Mouse (Mus musculus) hindbrain, postnatal 0 days (tissue): ENCODE measurements around the gene Mmaa. TPM values are rescaled to one million over a fixed set of nuclear protein-coding genes. Genes with fewer than 3 reads are reported as not detected.

Source experiments
- ATAC-seq: fragments of 200-750 bp; cut with Nextera tagmentation; 2 replicates; pipeline ENCODE4 v1.8.0; 2017; ENCODE audit warnings: mild to moderate bottlenecking, moderate TSS enrichment, moderate library complexity
- DNase-seq: peaks from one replicate; pipeline ENCODE4 v3.0.0-alpha.2; 2015; ENCODE audit warnings: low spot score
- H3K27ac ChIP-seq: fragments of 300-500 bp; sonication (generic); 2 replicates; pipeline ENCODE4 v1.5.1; 2014; ENCODE audit warnings: mild to moderate bottlenecking
- H3K27me3 ChIP-seq: fragments of 300-500 bp; sonication (generic); 2 replicates; pipeline ENCODE4 v1.6.1; 2014; ENCODE audit warnings: low read length, mixed read lengths; ENCODE audit not compliant: insufficient read depth
- H3K36me3 ChIP-seq: fragments of 300-500 bp; sonication (generic); 2 replicates; pipeline ENCODE4 v1.6.1; 2014; ENCODE audit warnings: low read length, mixed read lengths; ENCODE audit not compliant: insufficient read depth
- H3K4me1 ChIP-seq: fragments of 300-500 bp; sonication (generic); 2 replicates; pipeline ENCODE4 v1.6.1; 2014; ENCODE audit warnings: antibody characterized with exemption, low read length, mixed read lengths; ENCODE audit not compliant: insufficient read depth
- H3K4me2 ChIP-seq: fragments of 300-500 bp; sonication (generic); 2 replicates; pipeline ENCODE4 v1.6.1; 2014; ENCODE audit warnings: low read depth, mild to moderate bottlenecking, low read length, moderate library complexity, mixed read lengths
- H3K4me3 ChIP-seq: fragments of 300-500 bp; sonication (generic); 2 replicates; pipeline ENCODE4 v1.5.1; 2014; ENCODE audit warnings: low read length
- H3K9ac ChIP-seq: fragments of 300-500 bp; sonication (generic); replicated peaks from 2 replicates; pipeline ENCODE4 v1.6.1; 2014; ENCODE audit warnings: mild to moderate bottlenecking, low read length, moderate library complexity, mixed read lengths
- H3K9me3 ChIP-seq: fragments of 300-500 bp; sonication (generic); 2 replicates; pipeline ENCODE4 v1.6.1; 2016; ENCODE audit warnings: low read length, mixed read lengths
- CTCF ChIP-seq: IDR thresholded peaks from 2 replicates; pipeline ENCODE4 v1.5.1; 2016; ENCODE audit warnings: antibody characterized with exemption, control low read depth, low read depth
- WGBS: fragments of 180-500 bp; shearing (Covaris S2); extraction: QIAGEN DNeasy Blood & Tissue Kit; methylation state at CpG from one replicate; pipeline ENCODE4 v1.1.7; 2014; 5-methylcytosine and 5-hydroxymethylcytosine counted together
- polyA plus RNA-seq: library from polyadenylated mRNA; unstranded; fragments of >200 nt; fragmentation: Nextera tagmentation; extraction: Ambion mirVana; gene quantifications from 2 replicates; pipeline ENCODE4 v1.2.1, GENCODE M21; 2015
- total RNA-seq: library from RNA; depleted of rRNA; stranded (reverse); fragments of >200 nt; gene quantifications from 2 replicates; pipeline ENCODE4 v1.2.3, GENCODE M21; 2014

Gene Mmaa
- total and polyA plus RNA-seq, 2 experiments from 2014 or later, result 7.9 to 11.5 TPM

DNA sequence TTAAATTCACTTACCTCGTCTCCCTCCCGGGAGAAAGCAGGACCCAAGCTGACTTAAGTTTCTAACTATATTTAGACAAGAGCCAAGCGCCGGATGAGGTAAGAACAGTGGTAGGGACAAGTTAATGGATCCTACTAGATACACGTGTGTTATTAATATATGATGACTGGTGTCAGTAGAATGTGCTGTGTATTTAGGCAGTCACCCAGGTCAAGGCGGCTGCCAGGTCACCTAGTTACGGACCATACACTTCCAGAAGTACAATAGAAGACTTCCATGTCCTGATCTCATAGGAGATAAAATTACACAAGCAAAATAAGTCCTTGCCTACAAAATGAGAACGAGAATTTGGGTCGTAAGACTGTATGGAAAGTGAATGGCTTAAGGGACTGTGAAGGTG is 36.3 kb upstream of the Mmaa start:
- no peak for ATAC-seq
- DNase-seq, result no peak

DNA sequence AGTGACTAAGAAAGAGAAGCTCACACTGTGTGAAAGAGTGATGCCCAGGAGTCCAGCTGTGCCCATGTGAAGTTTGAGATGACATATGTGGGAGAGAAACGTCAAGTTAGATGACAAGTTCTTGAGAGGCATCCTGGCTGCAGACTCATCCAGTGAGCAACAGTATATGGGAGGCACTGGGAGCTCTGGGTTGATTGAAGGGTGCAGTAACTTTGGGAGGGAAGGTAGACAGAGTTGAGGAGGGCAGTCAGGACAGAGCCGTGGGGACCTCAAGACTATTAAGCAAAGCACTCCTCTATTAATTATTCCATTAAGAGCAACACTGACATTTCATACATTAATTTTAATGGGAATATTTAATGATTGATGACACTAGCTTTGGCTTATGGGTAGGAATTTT is 35.0 kb upstream of the Mmaa start:
- H3K27me3 ChIP-seq, result no peaks in the 10 kb centered on the region
- no peak overlapping the region for H3K4me3 ChIP-seq
- no peak overlapping the region for H3K4me2 ChIP-seq
- no peaks in the 10 kb centered on the region for H3K4me1 ChIP-seq
- no peak overlapping the region for H3K27ac ChIP-seq
- H3K36me3 ChIP-seq, result no peaks in the 10 kb centered on the region
- no peak for ATAC-seq
- no peak for DNase-seq
- 79% methylated on average over 2 of the region's 2 CpGs for WGBS
- H3K9me3 ChIP-seq, result no peaks in the 10 kb centered on the region
- no peak overlapping the region for H3K9ac ChIP-seq
- no peak for TF ChIP-seq CTCF

More for the DNA sequence above, 36.3 kb upstream of the Mmaa start:
- TF ChIP-seq CTCF, result no peak
- no peak overlapping the region for H3K27ac ChIP-seq
- H3K4me3 ChIP-seq, result no peak overlapping the region
- no peaks in the 10 kb centered on the region for H3K36me3 ChIP-seq
- no peaks in the 10 kb centered on the region for H3K9me3 ChIP-seq
- no peaks in the 10 kb centered on the region for H3K27me3 ChIP-seq
- no peak overlapping the region for H3K4me2 ChIP-seq
- WGBS, result 87% methylated on average over 9 of the region's 9 CpGs
- no peaks in the 10 kb centered on the region for H3K4me1 ChIP-seq
- no peak overlapping the region for H3K9ac ChIP-seq

DNA sequence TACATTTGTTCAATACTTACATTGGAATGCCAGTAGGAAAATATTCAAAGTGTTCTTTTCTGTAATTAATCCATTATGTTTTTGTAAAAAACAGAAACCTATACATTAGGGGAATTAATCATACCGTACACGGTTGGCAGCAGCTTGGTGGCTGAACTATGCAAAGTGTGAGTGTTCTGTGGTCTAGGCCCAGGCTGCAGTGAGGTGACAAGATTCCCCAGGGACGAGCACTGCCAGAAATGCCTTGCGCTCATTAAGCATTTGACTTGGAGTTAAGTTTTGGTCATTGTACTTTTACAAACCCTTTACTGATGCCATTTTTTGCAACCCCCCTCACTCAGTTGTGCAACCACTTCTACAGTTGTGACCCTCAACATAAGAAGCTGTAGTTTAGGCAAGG is 34.4 kb upstream of the Mmaa start:
- Histone ChIP-seq H3K4me2 (no peak overlapping the region), H3K36me3 (no peaks in the 10 kb centered on the region), H3K27me3 (no peaks in the 10 kb centered on the region), H3K27ac (no peak overlapping the region), H3K4me1 (no peaks in the 10 kb centered on the region), H3K9me3 (no peaks in the 10 kb centered on the region), H3K4me3 (no peak overlapping the region), H3K9ac (no peak overlapping the region)
- 87% methylated on average over 4 of the region's 4 CpGs for WGBS
- DNase-seq (no peak), ATAC-seq (no peak)
- no peak for TF ChIP-seq CTCF

GRCm38 (mm10) chr8:79325510-79325909 is 30.8 kb upstream of the Mmaa start:
- no peaks in the 10 kb centered on the region for H3K27me3 ChIP-seq
- H3K4me2 ChIP-seq, result no peak overlapping the region
- no peaks in the 10 kb centered on the region for H3K9me3 ChIP-seq
- WGBS, result 81% methylated on average over 6 of the region's 6 CpGs
- DNase-seq, result no peak
- no peak for ATAC-seq
- no peak overlapping the region for H3K27ac ChIP-seq
- H3K4me3 ChIP-seq, result no peak overlapping the region
- no peaks in the 10 kb centered on the region for H3K4me1 ChIP-seq
- H3K9ac ChIP-seq, result no peak overlapping the region
- no peak for TF ChIP-seq CTCF
- H3K36me3 ChIP-seq, result no peaks in the 10 kb centered on the region

DNA sequence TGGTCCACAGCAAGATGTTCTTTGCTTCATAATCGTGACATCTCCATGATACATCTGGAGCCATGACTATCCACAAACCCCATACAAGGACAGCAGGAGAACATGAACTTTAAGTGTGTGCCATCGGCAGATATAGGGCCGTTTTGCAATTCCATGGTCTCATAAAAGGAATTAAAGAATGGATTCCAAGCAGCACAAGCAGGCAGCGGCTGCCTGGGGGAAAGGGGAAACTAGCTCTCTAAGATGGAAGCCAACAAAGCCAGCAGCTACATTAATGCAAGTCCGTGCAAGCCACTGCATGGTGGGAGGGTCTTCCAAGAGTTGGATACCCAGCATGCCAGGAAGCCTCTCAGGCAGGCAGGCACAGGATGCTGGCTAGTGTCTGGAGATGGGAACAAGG is 30.2 kb upstream of the Mmaa start:
- H3K4me1 ChIP-seq, result no peaks in the 10 kb centered on the region
- no peak for ATAC-seq
- H3K4me2 ChIP-seq, result no peak overlapping the region
- H3K27ac ChIP-seq, result no peak overlapping the region
- no peaks in the 10 kb centered on the region for H3K36me3 ChIP-seq
- H3K9me3 ChIP-seq, result no peaks in the 10 kb centered on the region
- H3K27me3 ChIP-seq, result no peaks in the 10 kb centered on the region
- 73% methylated on average over 5 of the region's 5 CpGs for WGBS
- no peak overlapping the region for H3K9ac ChIP-seq
- TF ChIP-seq CTCF, result no peak
- no peak for DNase-seq
- H3K4me3 ChIP-seq, result no peak overlapping the region

DNA sequence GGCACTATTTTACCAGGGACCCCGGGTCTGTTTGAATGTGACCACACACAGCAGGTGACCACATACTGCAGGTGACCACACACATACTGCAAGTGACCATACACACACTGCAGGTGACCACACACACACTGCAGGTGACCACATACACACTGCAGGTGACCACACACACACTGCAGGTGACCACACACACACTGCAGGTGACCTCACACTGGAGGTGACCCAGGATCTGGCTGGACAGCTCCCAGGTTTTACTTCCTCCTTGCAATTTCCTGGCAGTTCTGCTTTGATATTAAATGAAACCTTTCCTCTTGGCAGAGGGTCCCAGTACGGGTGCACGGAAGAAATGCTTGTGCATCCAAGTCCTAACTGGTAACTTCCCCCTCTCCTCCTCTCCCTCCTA is 29.3 kb upstream of the Mmaa start:
- no peaks in the 10 kb centered on the region for H3K27me3 ChIP-seq
- no peak overlapping the region for H3K9ac ChIP-seq
- H3K36me3 ChIP-seq, result no peaks in the 10 kb centered on the region
- no peak overlapping the region for H3K4me3 ChIP-seq
- no peak for TF ChIP-seq CTCF
- DNase-seq (no peak), ATAC-seq (no peak)
- no peak overlapping the region for H3K4me2 ChIP-seq
- H3K27ac ChIP-seq, result no peak overlapping the region
- no peaks in the 10 kb centered on the region for H3K4me1 ChIP-seq
- no peaks in the 10 kb centered on the region for H3K9me3 ChIP-seq
- WGBS, result 55% methylated on average over 3 of the region's 3 CpGs

DNA sequence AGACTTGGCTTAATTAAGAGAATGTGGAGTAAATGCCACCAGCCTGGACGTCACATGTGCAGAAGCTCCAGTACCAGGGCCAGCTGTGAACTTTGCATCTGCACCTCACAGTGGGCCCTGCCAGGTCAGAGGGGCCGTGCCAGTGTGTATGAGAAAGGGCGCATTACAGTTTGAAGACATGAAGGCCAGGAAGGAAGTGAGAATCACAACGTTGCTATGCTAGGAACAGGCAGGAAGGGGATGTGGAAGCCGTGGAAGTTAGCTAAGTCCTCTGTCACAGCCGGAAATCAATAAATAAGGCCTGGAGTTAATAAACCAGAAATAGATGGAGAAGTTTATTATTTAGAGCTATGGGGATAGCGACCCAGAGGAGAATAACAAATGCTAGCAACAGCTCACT is 28.4 kb upstream of the Mmaa start:
- no peak for TF ChIP-seq CTCF
- no peak overlapping the region for H3K27ac ChIP-seq
- no peak for DNase-seq

More for the DNA sequence above, 28.4 kb upstream of the Mmaa start:
- Histone ChIP-seq H3K9ac (no peak overlapping the region), H3K4me1 (no peaks in the 10 kb centered on the region), H3K27me3 (no peaks in the 10 kb centered on the region), H3K4me2 (no peak overlapping the region), H3K36me3 (no peaks in the 10 kb centered on the region), H3K4me3 (no peak overlapping the region), H3K9me3 (no peaks in the 10 kb centered on the region)
- ATAC-seq, result no peak
- 73% methylated on average over 7 of the region's 7 CpGs for WGBS
